Mouse (Mus musculus) limb, embryonic 12.5 days (tissue): ENCODE data around the gene Sox13. TPM values are rescaled to one million over a fixed set of nuclear protein-coding genes. Genes with fewer than 3 reads are reported as not detected.

ENCODE experiments used
- ATAC-seq: fragments of 200-750 bp; cut with Nextera tagmentation; 2 replicates; pipeline ENCODE4 v1.8.0; 2017; ENCODE audit warnings: low read depth, moderate TSS enrichment; ENCODE audit not compliant: insufficient number of reproducible peaks, insufficient read depth, low FRiP score, low TSS enrichment
- H3K27ac ChIP-seq: fragments of 300-500 bp; sonication (generic); 2 replicates; pipeline ENCODE4 v1.5.1; 2016; ENCODE audit warnings: mild to moderate bottlenecking, moderate library complexity
- H3K27me3 ChIP-seq: fragments of 300-500 bp; sonication (generic); 2 replicates; pipeline ENCODE4 v1.6.1; 2016; ENCODE audit warnings: mild to moderate bottlenecking, moderate library complexity
- H3K36me3 ChIP-seq: fragments of 300-500 bp; sonication (generic); 2 replicates; pipeline ENCODE4 v1.6.1; 2016; ENCODE audit warnings: mild to moderate bottlenecking, moderate library complexity
- H3K4me1 ChIP-seq: fragments of 300-500 bp; sonication (generic); replicated peaks from 2 replicates; pipeline ENCODE4 v1.6.1; 2016
- H3K4me2 ChIP-seq: fragments of 300-500 bp; sonication (generic); 2 replicates; pipeline ENCODE4 v1.6.1; 2016; ENCODE audit warnings: mild to moderate bottlenecking, moderate library complexity
- H3K4me3 ChIP-seq: fragments of 300-500 bp; sonication (generic); replicated peaks from 2 replicates; pipeline ENCODE4 v1.5.1; 2016; ENCODE audit warnings: mild to moderate bottlenecking
- H3K9ac ChIP-seq: fragments of 300-500 bp; sonication (generic); replicated peaks from 2 replicates; pipeline ENCODE4 v1.6.1; 2016; ENCODE audit warnings: mild to moderate bottlenecking, moderate library complexity
- H3K9me3 ChIP-seq: fragments of 300-500 bp; sonication (generic); 2 replicates; pipeline ENCODE4 v1.6.1; 2016; ENCODE audit warnings: mild to moderate bottlenecking, moderate library complexity
- WGBS: fragments of 180-500 bp; shearing (Covaris S2); methylation state at CpG from one replicate; pipeline ENCODE4 v1.1.7; 2016; 5-methylcytosine and 5-hydroxymethylcytosine counted together
- polyA plus RNA-seq: library from polyadenylated mRNA; unstranded; fragments of >200 nt; fragmentation: Nextera tagmentation; extraction: Ambion mirVana; gene quantifications from 2 replicates; pipeline ENCODE4 v1.2.1, GENCODE M21; 2016

Sox13 gene
- polyA plus RNA-seq, 1 experiment from 2014 or later, result 5.6 TPM

DNA sequence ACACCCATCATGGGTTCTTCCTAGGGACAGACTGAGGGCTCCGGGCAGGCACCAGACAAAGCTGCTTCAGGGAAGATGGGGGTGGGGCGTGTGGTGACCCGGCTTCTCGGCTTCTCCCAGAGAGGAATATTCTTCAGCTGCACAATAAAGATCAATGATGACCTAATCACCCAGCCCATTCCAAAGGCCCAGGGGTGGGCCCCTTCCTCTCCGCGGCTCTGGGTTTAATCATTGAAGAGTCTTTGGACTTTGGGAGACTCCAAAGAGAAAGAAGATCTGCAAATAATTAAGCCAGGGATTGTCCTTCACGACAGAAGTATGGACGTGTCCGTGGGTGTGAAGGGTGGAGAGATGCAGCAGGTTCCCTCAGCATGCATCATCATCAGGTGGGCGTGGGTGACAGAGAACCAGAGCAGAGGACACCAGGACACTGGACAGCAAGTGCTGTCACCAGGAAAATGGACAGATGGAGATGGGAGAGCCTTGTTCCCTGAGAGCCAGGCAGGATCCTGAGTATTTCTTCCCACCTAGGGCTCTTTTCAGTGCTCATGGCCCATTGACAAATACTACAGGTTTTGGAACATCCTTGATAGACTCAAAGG, 28.5 kb upstream of the Sox13 start:
- Histone ChIP-seq H3K9ac (no peak overlapping the region), H3K9me3 (no peaks in the 10 kb centered on the region), H3K36me3 (no peaks in the 10 kb centered on the region), H3K27ac (no peak overlapping the region), H3K4me2 (no peak overlapping the region), H3K27me3 (no peaks in the 10 kb centered on the region; the same call in 1 of the 2 replicates), H3K4me1 (peaks cover 22% of the 10 kb centered on the region), H3K4me3 (no peak overlapping the region)
- WGBS, result 28% methylated on average over 10 of the region's 10 CpGs
- no peak for ATAC-seq

DNA sequence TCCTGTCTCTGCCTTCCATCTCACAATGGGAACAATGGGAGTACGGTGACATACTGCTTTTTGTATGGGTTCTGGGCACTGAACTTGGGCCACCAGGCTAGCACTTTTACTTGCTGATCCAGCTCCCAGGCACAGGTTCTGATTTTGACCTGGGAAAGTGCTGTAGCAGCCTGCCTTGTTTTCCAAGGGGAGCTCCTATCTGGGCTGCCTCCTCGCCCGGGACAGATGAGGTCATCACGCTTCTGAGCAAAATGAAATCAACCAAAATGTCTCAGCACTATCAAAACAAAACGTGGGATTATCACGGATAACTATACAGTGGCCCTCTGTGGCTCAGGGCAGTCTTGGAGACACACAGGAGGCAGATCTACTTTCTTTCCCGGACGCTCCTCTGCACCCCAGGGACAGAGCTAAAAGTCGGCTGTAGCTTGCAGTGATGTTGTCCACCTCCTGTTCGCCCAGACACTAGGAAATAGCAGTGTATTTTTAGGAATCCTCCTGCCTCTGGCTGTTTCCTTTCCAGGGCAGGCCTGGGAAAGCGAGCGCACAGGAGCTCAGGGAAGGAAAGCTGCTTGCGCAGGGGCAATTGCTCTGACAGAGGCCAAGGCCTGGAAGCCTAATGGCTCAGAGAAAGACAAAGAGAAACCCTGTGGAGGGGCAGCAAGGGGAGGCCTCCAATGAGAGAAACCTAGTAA, 27.8 kb upstream of the Sox13 start:
- Histone ChIP-seq H3K9ac (no peak overlapping the region), H3K27me3 (no peaks in the 10 kb centered on the region; the same call in 1 of the 2 replicates), H3K27ac (no peak overlapping the region), H3K4me3 (no peak overlapping the region), H3K9me3 (no peaks in the 10 kb centered on the region), H3K4me1 (peaks cover 22% of the 10 kb centered on the region), H3K36me3 (no peaks in the 10 kb centered on the region), H3K4me2 (no peak overlapping the region)
- WGBS, result 62% methylated on average over 13 of the region's 13 CpGs
- no peak for ATAC-seq

DNA sequence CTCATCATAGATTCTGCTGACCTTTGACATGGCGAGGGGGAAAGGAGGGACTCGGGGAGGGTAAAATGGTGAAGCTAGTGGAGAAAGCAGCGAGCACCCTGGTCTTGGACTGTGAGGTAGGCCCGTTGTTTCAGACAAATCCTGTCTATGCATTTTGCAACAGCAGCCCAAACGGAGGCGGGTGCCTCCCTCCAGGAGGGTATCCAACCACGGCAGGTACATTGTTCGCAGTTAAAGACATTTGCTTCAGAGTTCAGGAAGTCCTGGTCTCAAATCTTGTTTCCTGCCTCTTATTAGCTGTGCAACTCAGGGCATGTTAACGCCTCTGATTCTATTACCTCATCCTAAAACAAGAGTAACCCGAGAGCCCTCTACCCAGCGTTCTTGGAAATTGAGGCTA, 26.8 kb upstream of the Sox13 start:
- no peak overlapping the region for H3K4me3 ChIP-seq
- no peak overlapping the region for H3K4me2 ChIP-seq
- H3K9ac ChIP-seq, result no peak overlapping the region
- ATAC-seq, result no peak; the same call in 1 of the 2 replicates
- 47% methylated on average over 11 of the region's 11 CpGs for WGBS
- no peaks in the 10 kb centered on the region; the same call in 1 of the 2 replicates for H3K27me3 ChIP-seq
- peaks cover 22% of the 10 kb centered on the region for H3K4me1 ChIP-seq
- no peaks in the 10 kb centered on the region for H3K36me3 ChIP-seq
- H3K9me3 ChIP-seq, result no peaks in the 10 kb centered on the region
- no peak overlapping the region for H3K27ac ChIP-seq

DNA sequence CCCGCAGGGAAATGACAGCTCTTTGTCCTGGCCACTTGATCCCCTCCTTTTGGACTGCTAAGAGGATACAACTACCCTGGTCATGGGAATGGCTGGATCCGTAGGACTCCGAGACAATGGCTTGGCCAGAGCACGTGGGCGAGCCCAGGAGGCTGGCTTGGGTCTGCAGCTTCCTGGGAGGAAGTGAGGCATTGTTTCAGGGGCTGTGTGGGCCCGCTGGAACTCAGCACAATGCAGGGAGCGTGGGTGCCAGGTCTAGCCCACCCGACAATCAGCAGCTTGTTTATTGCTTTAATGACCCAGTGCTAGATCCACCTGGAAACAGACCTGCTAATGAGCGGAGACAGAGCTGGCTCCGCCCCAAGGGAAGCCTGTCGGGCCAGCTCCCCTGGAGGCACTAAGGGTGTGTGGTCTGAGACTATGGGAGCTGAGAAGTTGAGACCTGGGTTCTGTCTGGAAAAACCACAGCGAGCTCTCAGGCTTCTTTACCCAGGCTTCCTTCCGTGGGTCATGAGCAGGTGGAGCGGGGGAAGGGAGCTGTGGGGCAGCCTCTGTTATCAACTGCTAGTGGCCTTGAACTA, 24.3 kb upstream of the Sox13 start:
- Histone ChIP-seq H3K4me1 (peaks cover 22% of the 10 kb centered on the region), H3K9ac (no peak overlapping the region), H3K9me3 (peaks cover 3% of the 10 kb centered on the region), H3K4me2 (peak overlapping the region; percentile 22), H3K36me3 (no peaks in the 10 kb centered on the region), H3K27ac (no peak overlapping the region), H3K4me3 (no peak overlapping the region), H3K27me3 (no peaks in the 10 kb centered on the region)
- WGBS, result 21% methylated on average over 14 of the region's 14 CpGs
- ATAC-seq, result no peak

DNA sequence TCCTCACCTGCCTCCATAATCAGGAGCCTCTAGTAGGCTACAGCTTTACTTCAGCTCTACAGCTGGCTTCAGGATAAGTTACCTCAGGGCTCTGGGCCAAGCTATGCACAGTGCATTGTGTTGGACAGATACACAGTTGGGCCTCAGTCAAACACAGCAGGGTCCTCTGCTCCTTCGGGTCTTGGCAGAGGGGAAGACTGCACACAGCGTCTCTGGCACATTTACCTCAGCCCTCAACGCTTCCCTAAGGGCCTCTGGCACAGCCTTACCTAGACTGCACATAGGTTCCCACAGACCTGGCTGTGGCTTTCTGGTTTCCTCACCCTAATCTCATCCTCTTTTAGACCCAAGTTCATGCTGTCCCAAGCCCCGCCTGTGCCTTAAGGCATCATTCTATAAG, 22.1 kb upstream of the Sox13 start:
- Histone ChIP-seq H3K27ac (no peak overlapping the region), H3K9ac (no peak overlapping the region), H3K36me3 (no peaks in the 10 kb centered on the region), H3K9me3 (peaks cover 7% of the 10 kb centered on the region), H3K4me3 (no peak overlapping the region), H3K4me1 (peaks cover 14% of the 10 kb centered on the region), H3K4me2 (no peak overlapping the region), H3K27me3 (no peaks in the 10 kb centered on the region)
- WGBS, result 92% methylated on average over 4 of the region's 4 CpGs
- no peak for ATAC-seq

DNA sequence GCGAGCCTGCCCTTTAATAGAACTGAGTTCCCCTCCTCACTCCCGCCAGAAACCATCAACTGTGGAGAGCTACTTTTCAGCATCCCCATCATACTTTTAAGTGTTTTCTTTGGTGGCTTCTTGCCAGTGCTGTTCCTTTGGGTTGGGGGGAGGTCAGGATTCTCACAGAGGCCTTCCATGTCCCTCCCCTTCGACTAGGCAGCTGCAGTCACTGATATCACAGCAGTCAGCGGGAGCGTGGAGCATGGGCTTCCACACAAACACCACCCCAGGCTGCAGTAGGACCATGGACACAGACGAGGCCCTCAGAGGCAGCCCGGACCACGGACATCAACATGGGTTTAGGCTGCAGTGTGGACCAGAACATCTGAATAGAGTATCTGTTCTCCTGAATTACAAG, 20.1 kb upstream of the Sox13 start:
- Histone ChIP-seq H3K27me3 (no peaks in the 10 kb centered on the region), H3K9me3 (peaks cover 7% of the 10 kb centered on the region), H3K27ac (no peak overlapping the region), H3K36me3 (no peaks in the 10 kb centered on the region), H3K4me3 (no peak overlapping the region), H3K4me1 (peaks cover 10% of the 10 kb centered on the region), H3K4me2 (no peak overlapping the region), H3K9ac (no peak overlapping the region)
- 88% methylated on average over 8 of the region's 8 CpGs for WGBS
- ATAC-seq, result no peak

DNA sequence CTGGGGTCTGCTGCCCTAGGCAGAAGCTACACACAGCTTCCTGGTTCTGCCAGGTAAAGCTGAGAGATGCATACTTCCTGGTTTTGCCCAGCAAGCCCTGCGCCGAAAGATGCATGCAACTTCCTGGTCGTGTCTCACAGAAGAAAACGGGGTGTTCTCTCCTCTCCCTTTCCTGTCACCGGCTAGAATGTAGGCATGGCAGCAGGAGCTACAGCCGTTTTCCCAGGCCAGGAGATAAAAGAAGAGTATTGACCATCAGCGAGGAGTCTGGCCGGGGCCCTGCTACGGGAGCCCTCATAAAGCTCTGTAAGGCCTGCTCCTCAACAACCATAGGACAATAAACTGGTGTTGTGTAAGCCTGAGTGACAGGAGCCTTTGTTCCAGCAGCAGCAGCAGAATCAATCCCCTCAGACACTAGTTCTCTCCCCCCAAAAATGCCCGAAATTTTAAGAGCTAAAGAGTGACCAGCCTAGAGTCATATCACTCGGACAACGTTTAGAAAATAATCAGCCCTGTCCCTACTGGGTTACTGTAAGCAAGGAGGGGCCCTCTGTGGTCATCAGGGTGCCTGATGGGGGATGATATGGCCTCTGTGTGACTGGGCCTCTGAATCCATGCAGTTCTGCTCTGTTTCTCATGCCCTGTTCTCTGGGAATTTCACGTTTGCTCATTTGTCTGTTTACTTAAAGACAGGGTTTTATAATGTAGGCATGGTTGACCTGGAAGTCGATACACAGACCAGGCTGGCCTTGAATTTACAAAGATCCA, 13.9 kb upstream of the Sox13 start:
- Histone ChIP-seq H3K4me2 (no peak overlapping the region), H3K4me3 (no peak overlapping the region), H3K27ac (no peak overlapping the region), H3K9ac (no peak overlapping the region), H3K9me3 (peaks cover under 1% of the 10 kb centered on the region; the same call in 1 of the 2 replicates), H3K27me3 (no peaks in the 10 kb centered on the region), H3K4me1 (peaks cover 14% of the 10 kb centered on the region), H3K36me3 (no peaks in the 10 kb centered on the region)
- WGBS, result 41% methylated on average over 14 of the region's 14 CpGs
- ATAC-seq, result no peak

DNA sequence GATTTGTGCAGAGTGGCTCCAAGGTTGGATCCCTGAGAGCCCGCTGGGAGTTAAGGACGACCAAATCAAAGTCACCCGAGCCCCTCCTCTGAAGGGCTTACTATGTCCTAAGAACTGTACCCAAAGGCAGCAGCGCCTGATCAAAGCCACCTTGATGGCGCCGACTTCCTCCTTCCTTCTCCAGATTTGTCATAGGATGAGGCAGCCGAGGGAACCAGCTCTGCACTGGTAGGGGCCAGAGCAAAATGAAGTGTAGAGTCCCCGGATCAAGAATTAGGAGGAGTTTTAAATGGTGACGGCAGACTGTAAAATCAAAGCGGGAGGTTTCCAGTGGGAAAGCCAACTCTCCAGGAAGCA, 10.6 kb upstream of the Sox13 start:
- H3K9ac ChIP-seq, result peak overlapping the region; percentile 38; the same call in 1 of the 2 replicates
- H3K27ac ChIP-seq, result 0 out of 2 replicates have a peak overlapping the region, but pooled peaks have one; percentile 4
- ATAC-seq, result no peak
- H3K4me3 ChIP-seq, result peak overlapping the region; percentile 23
- H3K36me3 ChIP-seq, result no peaks in the 10 kb centered on the region
- peak overlapping the region; percentile 54 for H3K4me2 ChIP-seq
- peaks cover 14% of the 10 kb centered on the region for H3K4me1 ChIP-seq
- 9% methylated on average over 10 of the region's 10 CpGs for WGBS
- no peaks in the 10 kb centered on the region for H3K27me3 ChIP-seq
- H3K9me3 ChIP-seq, result peaks cover 9% of the 10 kb centered on the region

DNA sequence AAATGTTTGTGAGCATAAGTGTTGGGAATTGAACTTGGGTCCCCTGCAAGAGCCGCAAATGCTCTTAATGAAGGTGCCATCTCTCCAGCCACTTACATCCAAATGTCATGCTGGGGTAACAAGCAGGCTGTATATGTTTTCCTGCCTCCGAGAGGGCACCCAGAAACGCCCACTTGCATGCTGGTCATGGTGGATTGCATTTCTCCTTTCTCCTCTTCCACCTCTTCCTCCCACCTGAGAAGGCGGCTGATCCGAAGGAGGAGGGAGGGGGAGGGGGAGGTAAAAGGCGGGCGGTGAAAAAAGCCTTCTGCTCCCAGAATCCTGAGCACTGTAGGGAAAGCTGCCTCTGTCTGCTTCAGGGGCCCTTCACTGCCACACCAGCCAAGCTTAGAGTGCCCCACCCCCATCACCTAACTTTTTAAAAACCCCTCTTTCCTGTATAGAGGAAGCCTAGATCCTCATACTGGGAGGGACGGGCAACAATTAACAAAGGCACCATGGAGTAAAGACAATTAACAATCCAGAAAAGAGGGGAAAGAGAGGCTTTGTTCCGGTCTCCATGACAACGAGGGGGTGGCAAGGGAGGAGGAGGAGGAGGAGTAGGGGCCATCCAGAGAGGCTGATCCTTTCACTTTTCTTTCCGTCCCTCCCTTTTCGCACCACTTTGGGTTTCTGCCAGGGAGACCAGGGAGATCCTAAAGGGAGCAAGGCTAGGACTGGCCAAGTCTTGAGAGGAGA, 10.0 kb upstream of the Sox13 start:
- Histone ChIP-seq H3K9me3 (peaks cover 14% of the 10 kb centered on the region), H3K27me3 (no peaks in the 10 kb centered on the region), H3K4me3 (peak overlapping the region; percentile 23), H3K27ac (no peak overlapping the region), H3K36me3 (no peaks in the 10 kb centered on the region), H3K4me2 (peak overlapping the region; percentile 54), H3K9ac (peak overlapping the region; percentile 38), H3K4me1 (peaks cover 14% of the 10 kb centered on the region)
- 10% methylated on average over 12 of the region's 12 CpGs for WGBS
- ATAC-seq, result peak; percentile 77; the same call in 1 of the 2 replicates

DNA sequence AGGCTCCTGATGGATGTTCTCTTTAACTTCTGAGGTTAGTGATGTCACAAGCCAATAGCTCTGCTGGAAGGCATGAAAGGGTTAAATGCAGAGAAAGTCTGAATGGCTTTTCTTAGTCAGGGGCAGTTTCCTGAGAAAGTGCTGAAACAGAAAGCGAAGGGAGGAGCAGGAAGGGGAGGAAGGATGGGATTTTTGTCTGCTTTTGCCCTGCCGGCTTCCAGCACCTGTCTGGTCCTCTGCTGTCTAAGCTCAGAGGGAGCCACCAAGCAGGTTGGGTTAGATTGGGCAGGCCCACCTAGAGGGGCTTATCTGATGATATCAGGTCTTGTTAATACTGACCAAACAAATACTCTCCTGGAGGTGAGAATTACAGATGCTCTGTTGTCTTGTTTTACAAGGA, 8.4 kb upstream of the Sox13 start:
- H3K36me3 ChIP-seq, result no peaks in the 10 kb centered on the region
- H3K4me1 ChIP-seq, result peaks cover 14% of the 10 kb centered on the region
- no peaks in the 10 kb centered on the region for H3K27me3 ChIP-seq
- H3K4me2 ChIP-seq, result no peak overlapping the region
- no peak overlapping the region for H3K9ac ChIP-seq
- no peak for ATAC-seq
- peaks cover 17% of the 10 kb centered on the region for H3K9me3 ChIP-seq
- 30% methylated on average over 2 of the region's 2 CpGs for WGBS
- H3K4me3 ChIP-seq, result no peak overlapping the region
- H3K27ac ChIP-seq, result no peak overlapping the region
